Mouse (Mus musculus) hindbrain, postnatal 0 days (tissue): ENCODE data around the gene Lyl1. TPM values are rescaled to one million over a fixed set of nuclear protein-coding genes. Genes with fewer than 3 reads are reported as not detected.

Source experiments
- ATAC-seq: fragments of 200-750 bp; cut with Nextera tagmentation; 2 replicates; pipeline ENCODE4 v1.8.0; 2017; ENCODE audit warnings: mild to moderate bottlenecking, moderate TSS enrichment, moderate library complexity
- DNase-seq: peaks from one replicate; pipeline ENCODE4 v3.0.0-alpha.2; 2015; ENCODE audit warnings: low spot score
- H3K27ac ChIP-seq: fragments of 300-500 bp; sonication (generic); 2 replicates; pipeline ENCODE4 v1.5.1; 2014; ENCODE audit warnings: mild to moderate bottlenecking
- H3K27me3 ChIP-seq: fragments of 300-500 bp; sonication (generic); 2 replicates; pipeline ENCODE4 v1.6.1; 2014; ENCODE audit warnings: low read length, mixed read lengths; ENCODE audit not compliant: insufficient read depth
- H3K36me3 ChIP-seq: fragments of 300-500 bp; sonication (generic); 2 replicates; pipeline ENCODE4 v1.6.1; 2014; ENCODE audit warnings: low read length, mixed read lengths; ENCODE audit not compliant: insufficient read depth
- H3K4me1 ChIP-seq: fragments of 300-500 bp; sonication (generic); 2 replicates; pipeline ENCODE4 v1.6.1; 2014; ENCODE audit warnings: antibody characterized with exemption, low read length, mixed read lengths; ENCODE audit not compliant: insufficient read depth
- H3K4me2 ChIP-seq: fragments of 300-500 bp; sonication (generic); 2 replicates; pipeline ENCODE4 v1.6.1; 2014; ENCODE audit warnings: low read depth, mild to moderate bottlenecking, low read length, moderate library complexity, mixed read lengths
- H3K4me3 ChIP-seq: fragments of 300-500 bp; sonication (generic); 2 replicates; pipeline ENCODE4 v1.5.1; 2014; ENCODE audit warnings: low read length
- H3K9ac ChIP-seq: fragments of 300-500 bp; sonication (generic); replicated peaks from 2 replicates; pipeline ENCODE4 v1.6.1; 2014; ENCODE audit warnings: mild to moderate bottlenecking, low read length, moderate library complexity, mixed read lengths
- H3K9me3 ChIP-seq: fragments of 300-500 bp; sonication (generic); 2 replicates; pipeline ENCODE4 v1.6.1; 2016; ENCODE audit warnings: low read length, mixed read lengths
- CTCF ChIP-seq: IDR thresholded peaks from 2 replicates; pipeline ENCODE4 v1.5.1; 2016; ENCODE audit warnings: antibody characterized with exemption, control low read depth, low read depth
- WGBS: fragments of 180-500 bp; shearing (Covaris S2); extraction: QIAGEN DNeasy Blood & Tissue Kit; methylation state at CpG from one replicate; pipeline ENCODE4 v1.1.7; 2014; 5-methylcytosine and 5-hydroxymethylcytosine counted together
- polyA plus RNA-seq: library from polyadenylated mRNA; unstranded; fragments of >200 nt; fragmentation: Nextera tagmentation; extraction: Ambion mirVana; gene quantifications from 2 replicates; pipeline ENCODE4 v1.2.1, GENCODE M21; 2015
- total RNA-seq: library from RNA; depleted of rRNA; stranded (reverse); fragments of >200 nt; gene quantifications from 2 replicates; pipeline ENCODE4 v1.2.3, GENCODE M21; 2014

Lyl1 gene
- total and polyA plus RNA-seq, 2 experiments from 2014 or later = 1.7 to 2.0 TPM

- no peaks in the 10 kb centered on the region for H3K27me3 ChIP-seq
- TF ChIP-seq CTCF = no peak
- peaks cover 22% of the 10 kb centered on the region for H3K4me1 ChIP-seq
- H3K9me3 ChIP-seq = no peaks in the 10 kb centered on the region
- no peak overlapping the region for H3K9ac ChIP-seq
- H3K4me2 ChIP-seq = no peak overlapping the region
- H3K36me3 ChIP-seq = peaks cover 9% of the 10 kb centered on the region; the same call in 1 of the 2 replicates
- no peak overlapping the region for H3K27ac ChIP-seq
- ATAC-seq = no peak
- 76% methylated on average over 5 of the region's 5 CpGs for WGBS
- no peak for DNase-seq
- H3K4me3 ChIP-seq = no peak overlapping the region
Observed at GRCm38 (mm10) chr8:84718959-84719690, 17.9 kb downstream of the Lyl1 start.

GRCm38 (mm10) chr8:84722530-84722849, 21.2 kb downstream of the Lyl1 start:
- peaks cover 22% of the 10 kb centered on the region for H3K4me1 ChIP-seq
- H3K36me3 ChIP-seq = peaks cover 9% of the 10 kb centered on the region; the same call in 1 of the 2 replicates
- H3K9ac ChIP-seq = no peak overlapping the region
- DNase-seq (no peak), ATAC-seq (no peak)
- peak overlapping the region; percentile 77 for H3K27ac ChIP-seq
- no peaks in the 10 kb centered on the region for H3K27me3 ChIP-seq
- no peaks in the 10 kb centered on the region for H3K9me3 ChIP-seq
- no peak overlapping the region for H3K4me3 ChIP-seq
- WGBS = 48% methylated on average over 6 of the region's 6 CpGs
- no peak for TF ChIP-seq CTCF
- no peak overlapping the region for H3K4me2 ChIP-seq

- WGBS = 16% methylated on average over 10 of the region's 10 CpGs
- H3K4me2 ChIP-seq = no peak within 1 kb of the TSS; the same call in 1 of the 2 replicates
Observed at GRCm38 (mm10) chr8:84722850-84723570, 21.8 kb downstream of the Lyl1 start, which contains the start of gene G430095P16Rik. Gene G430095P16Rik (plus strand): TSS chr8:84723007.

GRCm38 (mm10) chr8:84723571-84723900, 22.3 kb downstream of the Lyl1 start:
- no peaks in the 10 kb centered on the region for H3K27me3 ChIP-seq
- H3K4me1 ChIP-seq = peaks cover 27% of the 10 kb centered on the region
- no peak for ATAC-seq
- 29% methylated on average over 7 of the region's 7 CpGs for WGBS
- no peak for DNase-seq
- TF ChIP-seq CTCF = no peak
- H3K27ac ChIP-seq = peak overlapping the region; percentile 77
- no peak overlapping the region; the same call in 1 of the 2 replicates for H3K4me2 ChIP-seq
- peaks cover 9% of the 10 kb centered on the region; the same call in 1 of the 2 replicates for H3K36me3 ChIP-seq
- H3K9ac ChIP-seq = peak overlapping the region; percentile 38
- H3K4me3 ChIP-seq = no peak overlapping the region
- no peaks in the 10 kb centered on the region for H3K9me3 ChIP-seq

More at GRCm38 (mm10) chr8:84722850-84723570, 21.8 kb downstream of the Lyl1 start, which contains the start of gene G430095P16Rik:
- ATAC-seq = peak; percentile 62
- peak; percentile 39; the same call in 1 of the 2 replicates for TF ChIP-seq CTCF
- Histone ChIP-seq H3K4me3 (no peak within 1 kb of the TSS), H3K9me3 (no peaks in the 10 kb centered on the region), H3K9ac (peak within 1 kb of the TSS; percentile 38), H3K27ac (peak within 1 kb of the TSS; percentile 77), H3K4me1 (peaks cover 22% of the 10 kb centered on the region), H3K27me3 (no peaks in the 10 kb centered on the region), H3K36me3 (peaks cover 9% of the 10 kb centered on the region; the same call in 1 of the 2 replicates)
- DNase-seq = peak; percentile 66

- 45% methylated on average over 7 of the region's 9 CpGs for WGBS
- TF ChIP-seq CTCF = no peak
- Histone ChIP-seq H3K27ac (peak overlapping the region; percentile 7; the same call in 1 of the 2 replicates), H3K4me3 (no peak overlapping the region), H3K9me3 (no peaks in the 10 kb centered on the region), H3K4me2 (no peak overlapping the region), H3K9ac (no peak overlapping the region), H3K4me1 (peaks cover 33% of the 10 kb centered on the region), H3K27me3 (no peaks in the 10 kb centered on the region), H3K36me3 (peaks cover 9% of the 10 kb centered on the region; the same call in 1 of the 2 replicates)
- no peak for ATAC-seq
- DNase-seq = no peak
Observed at GRCm38 (mm10) chr8:84724683-84725082, 23.4 kb downstream of the Lyl1 start.

DNA sequence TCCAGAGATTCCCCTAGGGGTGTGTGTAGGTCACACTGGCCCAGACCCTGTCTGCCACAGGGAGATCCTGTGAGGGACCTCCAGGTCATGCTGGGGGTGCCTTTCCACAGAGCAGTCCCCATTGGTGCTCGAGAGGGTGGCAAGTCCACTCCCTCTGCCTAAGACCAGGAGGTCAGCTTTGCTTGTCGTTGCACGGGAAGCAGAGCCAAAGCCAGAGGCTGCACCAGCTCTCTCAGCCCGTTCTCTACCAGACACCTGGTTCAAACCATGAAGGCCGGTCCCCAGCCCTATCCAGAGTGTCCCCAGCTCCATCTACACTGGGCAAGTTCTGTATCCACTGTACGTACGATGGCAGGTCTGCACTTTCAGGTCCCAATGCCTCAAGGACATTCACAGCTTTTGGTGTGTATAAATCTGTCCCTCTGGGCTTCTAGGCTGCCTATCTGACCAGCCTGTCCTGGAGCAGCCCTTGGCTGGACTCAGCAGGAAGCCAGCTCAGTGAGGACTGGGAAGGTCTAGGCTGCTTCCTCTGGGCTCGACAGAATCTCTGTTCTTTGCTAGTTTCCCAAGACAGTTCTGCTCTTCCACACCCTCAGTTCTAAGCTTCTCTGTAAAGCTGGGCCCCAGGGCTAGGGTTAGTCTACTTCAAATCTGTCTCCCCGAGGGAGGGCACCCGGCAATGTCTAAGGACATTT, 24.1 kb downstream of the Lyl1 start:
- ATAC-seq = no peak
- no peak overlapping the region for H3K9ac ChIP-seq
- 57% methylated on average over 10 of the region's 10 CpGs for WGBS
- peak overlapping the region; percentile 7 for H3K27ac ChIP-seq
- H3K4me2 ChIP-seq = no peak overlapping the region
- peaks cover 9% of the 10 kb centered on the region; the same call in 1 of the 2 replicates for H3K36me3 ChIP-seq
- no peak for TF ChIP-seq CTCF
- peaks cover 40% of the 10 kb centered on the region for H3K4me1 ChIP-seq
- DNase-seq = no peak
- no peak overlapping the region for H3K4me3 ChIP-seq
- no peaks in the 10 kb centered on the region for H3K27me3 ChIP-seq
- H3K9me3 ChIP-seq = no peaks in the 10 kb centered on the region
